Mouse (Mus musculus): Measurements from ENCODE around the gene Dhx9. TPM values are rescaled to one million over a fixed set of nuclear protein-coding genes. Genes with fewer than 3 reads are reported as not detected.

The Dhx9 gene
- total and polyA plus RNA-seq, 2 experiments from 2014 or later, result 12.7 to 45.8 TPM

DNA sequence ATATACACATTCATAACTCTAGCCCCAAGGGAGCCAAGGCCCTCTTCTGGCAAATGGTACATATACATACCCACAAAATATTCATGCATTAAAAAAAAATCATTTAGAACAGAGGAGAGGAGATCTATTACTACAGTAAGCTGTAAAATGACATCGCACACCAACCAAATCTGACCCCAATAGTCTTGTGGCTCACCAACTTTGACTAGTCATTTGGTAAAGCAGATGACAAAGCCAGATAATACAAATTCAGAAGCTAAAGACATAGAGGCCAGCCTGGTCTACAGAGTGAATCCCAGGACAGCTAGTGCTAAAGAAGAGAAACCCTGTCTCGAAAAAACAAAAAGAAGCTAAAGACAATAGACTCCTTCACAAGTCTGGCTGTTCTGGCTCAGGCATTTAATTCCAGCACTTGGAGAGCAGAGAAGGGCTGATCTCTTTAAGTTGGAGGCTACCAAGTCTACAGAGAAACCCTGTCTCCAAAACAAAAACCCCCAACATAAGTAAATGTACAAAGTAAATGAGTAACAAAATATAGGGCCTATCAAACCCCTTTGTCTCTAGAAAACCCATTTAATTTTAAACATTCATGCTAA is 2.2 kb downstream of the Dhx9 start:
- ATAC-seq (ENCODE audit: insufficient read depth, low read depth) (no peak), DNase-seq (ENCODE audit: low spot score) (no peak)
- peaks cover 17% of the 10 kb centered on the region for H3K36me3 ChIP-seq (replicated peaks; ENCODE audit: control insufficient read depth, insufficient read depth, low read length)
- no peaks in the 10 kb centered on the region for H3K9me3 ChIP-seq (replicated peaks; ENCODE audit: control insufficient read depth, low read length)
- WGBS, result 69% methylated on average over 2 of the region's 2 CpGs
- no peak overlapping the region for H3K9ac ChIP-seq (replicated peaks; ENCODE audit: low read depth, low read length)
- TF ChIP-seq CTCF (IDR thresholded peaks at IDR 0.05; ENCODE audit: low read depth), result no peak
- TF ChIP-seq EP300 (IDR thresholded peaks at IDR 0.05; ENCODE audit: low read depth), result no peak
- H3K4me2 ChIP-seq (ENCODE audit: low read depth, low read length), result peak overlapping the region; percentile 75
- H3K27ac ChIP-seq (ENCODE audit: low read depth), result no peak overlapping the region
- peaks cover 21% of the 10 kb centered on the region for H3K4me1 ChIP-seq (ENCODE audit: control insufficient read depth, insufficient read depth)
- H3K27me3 ChIP-seq (ENCODE audit: control insufficient read depth, insufficient read depth, low read length), result no peaks in the 10 kb centered on the region
- peak overlapping the region; percentile 91; the same call in 1 of the 2 replicates for H3K4me3 ChIP-seq (ENCODE audit: low read depth, low read length)

DNA sequence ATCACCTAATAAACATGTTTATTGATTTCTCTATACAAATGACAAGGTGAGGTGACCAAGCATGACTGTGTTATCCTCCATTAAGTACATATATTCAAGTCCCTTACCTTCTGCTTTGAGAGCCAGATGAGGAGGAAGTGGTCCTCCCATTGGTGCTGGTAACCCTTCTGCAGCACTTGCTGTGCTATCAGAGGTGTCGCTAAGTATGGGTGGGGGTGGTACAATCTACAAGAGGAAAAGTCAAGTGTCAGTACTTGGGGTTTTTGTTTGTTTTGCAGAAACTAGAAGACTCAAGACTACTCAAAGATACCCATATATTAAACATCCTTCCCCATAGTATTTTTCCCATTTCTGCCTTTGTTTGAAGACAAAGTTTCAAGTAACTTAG is 6.4 kb downstream of the Dhx9 start:
- Histone ChIP-seq H3K4me3 (ENCODE audit: low read depth, low read length) (no peak overlapping the region), H3K27me3 (ENCODE audit: control insufficient read depth, insufficient read depth, low read length) (no peaks in the 10 kb centered on the region), H3K4me2 (ENCODE audit: low read depth, low read length) (no peak overlapping the region), H3K9ac (replicated peaks; ENCODE audit: low read depth, low read length) (no peak overlapping the region), H3K4me1 (ENCODE audit: control insufficient read depth, insufficient read depth) (peaks cover 17% of the 10 kb centered on the region), H3K27ac (ENCODE audit: low read depth) (no peak overlapping the region), H3K9me3 (replicated peaks; ENCODE audit: control insufficient read depth, low read length) (no peaks in the 10 kb centered on the region), H3K36me3 (replicated peaks; ENCODE audit: control insufficient read depth, insufficient read depth, low read length) (peaks cover 52% of the 10 kb centered on the region)
- DNase-seq (ENCODE audit: low spot score) (no peak), ATAC-seq (ENCODE audit: insufficient read depth, low read depth) (no peak)
- WGBS, result 37% methylated on average over 1 of the region's 1 CpGs
- TF ChIP-seq CTCF (IDR thresholded peaks at IDR 0.05; ENCODE audit: low read depth), result no peak
- TF ChIP-seq EP300 (IDR thresholded peaks at IDR 0.05; ENCODE audit: low read depth), result no peak

DNA sequence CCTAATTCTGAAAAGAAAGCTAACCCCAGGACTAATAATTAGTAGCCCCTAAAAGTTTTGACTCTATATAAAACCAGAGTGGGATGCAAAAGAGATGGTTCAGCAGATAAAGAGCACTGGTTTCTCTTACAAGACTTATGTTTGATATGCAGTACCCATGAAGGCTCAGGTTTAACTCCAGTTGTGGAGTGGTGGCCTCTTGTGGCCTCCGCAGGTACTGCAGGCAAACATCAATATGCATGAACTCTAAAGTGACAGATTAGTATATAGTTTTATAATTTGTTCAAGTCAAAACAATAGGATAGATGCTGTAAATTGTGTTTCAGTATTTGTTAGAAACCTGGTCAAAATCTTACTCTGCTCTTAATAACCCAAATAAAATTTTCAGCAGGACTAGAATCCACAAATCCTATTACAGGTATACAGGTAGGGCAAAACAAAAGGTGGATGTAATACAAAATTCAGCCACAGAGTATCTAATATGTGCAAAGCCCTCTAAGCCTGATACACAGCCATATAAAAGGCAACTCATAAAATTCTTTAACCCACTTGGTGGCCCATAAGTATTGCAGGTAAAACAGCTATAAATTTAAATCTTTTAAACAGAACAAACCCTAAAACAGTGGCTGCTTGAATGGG is 7.0 kb downstream of the Dhx9 start:
- 50% methylated on average over 1 of the region's 1 CpGs for WGBS
- Histone ChIP-seq H3K4me3 (ENCODE audit: low read depth, low read length) (no peak overlapping the region), H3K9me3 (replicated peaks; ENCODE audit: control insufficient read depth, low read length) (no peaks in the 10 kb centered on the region), H3K4me1 (ENCODE audit: control insufficient read depth, insufficient read depth) (peaks cover 12% of the 10 kb centered on the region), H3K27ac (ENCODE audit: low read depth) (no peak overlapping the region), H3K9ac (replicated peaks; ENCODE audit: low read depth, low read length) (no peak overlapping the region), H3K27me3 (ENCODE audit: control insufficient read depth, insufficient read depth, low read length) (no peaks in the 10 kb centered on the region), H3K4me2 (ENCODE audit: low read depth, low read length) (no peak overlapping the region), H3K36me3 (replicated peaks; ENCODE audit: control insufficient read depth, insufficient read depth, low read length) (peaks cover 54% of the 10 kb centered on the region)
- ATAC-seq (ENCODE audit: insufficient read depth, low read depth) (peak; percentile 49), DNase-seq (ENCODE audit: low spot score) (no peak)
- TF ChIP-seq CTCF (IDR thresholded peaks at IDR 0.05; ENCODE audit: low read depth) (peak; percentile 75), EP300 (IDR thresholded peaks at IDR 0.05; ENCODE audit: low read depth) (no peak)

DNA sequence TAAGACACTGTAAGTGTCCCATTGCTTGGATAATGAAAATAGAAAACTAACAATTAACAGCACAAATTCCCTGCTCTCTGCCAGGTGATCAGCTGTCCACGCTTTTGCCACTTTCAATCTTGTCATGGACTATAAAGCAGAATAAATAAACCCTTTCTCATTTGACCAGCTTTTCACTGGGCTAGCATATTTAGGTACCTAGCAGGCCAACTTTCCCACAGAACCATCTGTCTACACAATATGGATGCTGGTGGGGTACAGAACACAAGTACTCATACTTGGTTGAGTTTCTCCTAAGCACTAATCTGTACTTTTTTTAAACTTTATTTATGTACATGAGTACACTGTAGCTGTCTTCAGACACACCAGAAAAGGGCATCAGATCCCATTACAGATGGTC is 8.2 kb downstream of the Dhx9 start:
- Histone ChIP-seq H3K9me3 (replicated peaks; ENCODE audit: control insufficient read depth, low read length) (no peaks in the 10 kb centered on the region), H3K36me3 (replicated peaks; ENCODE audit: control insufficient read depth, insufficient read depth, low read length) (peaks cover 64% of the 10 kb centered on the region), H3K27me3 (ENCODE audit: control insufficient read depth, insufficient read depth, low read length) (no peaks in the 10 kb centered on the region), H3K27ac (ENCODE audit: low read depth) (no peak overlapping the region), H3K4me2 (ENCODE audit: low read depth, low read length) (no peak overlapping the region), H3K4me3 (ENCODE audit: low read depth, low read length) (no peak overlapping the region), H3K9ac (replicated peaks; ENCODE audit: low read depth, low read length) (no peak overlapping the region), H3K4me1 (ENCODE audit: control insufficient read depth, insufficient read depth) (0 out of 2 replicates have a peak, but pooled peaks cover under 1% of the 10 kb centered on the region)
- TF ChIP-seq CTCF (IDR thresholded peaks at IDR 0.05; ENCODE audit: low read depth), result no peak
- no peak for TF ChIP-seq EP300 (IDR thresholded peaks at IDR 0.05; ENCODE audit: low read depth)
- ATAC-seq (ENCODE audit: insufficient read depth, low read depth) (no peak), DNase-seq (ENCODE audit: low spot score) (no peak)
- 89% methylated on average over 1 of the region's 1 CpGs for whole genome bisulfite sequencing

- Histone ChIP-seq H3K4me1 (ENCODE audit: control insufficient read depth, insufficient read depth) (no peaks in the 10 kb centered on the region), H3K27me3 (ENCODE audit: control insufficient read depth, insufficient read depth, low read length) (no peaks in the 10 kb centered on the region), H3K36me3 (replicated peaks; ENCODE audit: control insufficient read depth, insufficient read depth, low read length) (peaks cover 81% of the 10 kb centered on the region), H3K9ac (replicated peaks; ENCODE audit: low read depth, low read length) (no peak overlapping the region), H3K9me3 (replicated peaks; ENCODE audit: control insufficient read depth, low read length) (no peaks in the 10 kb centered on the region), H3K4me2 (ENCODE audit: low read depth, low read length) (no peak overlapping the region), H3K4me3 (ENCODE audit: low read depth, low read length) (no peak overlapping the region), H3K27ac (ENCODE audit: low read depth) (no peak overlapping the region)
- DNase-seq (ENCODE audit: low spot score), result no peak
- WGBS, result 76% methylated on average over 1 of the region's 1 CpGs
- TF ChIP-seq CTCF (IDR thresholded peaks at IDR 0.05; ENCODE audit: low read depth) (no peak), EP300 (IDR thresholded peaks at IDR 0.05; ENCODE audit: low read depth) (no peak)
- ATAC-seq (ENCODE audit: insufficient read depth, low read depth), result no peak
Measured at GRCm38 (mm10) chr1:153461796-153462195, 25.7 kb downstream of the Dhx9 start.

Measured in heart, postnatal 0 days (tissue).